Mouse (Mus musculus) natural killer cell, adult 2 months (primary cell): ENCODE measurements around the gene Olfr228.
"Not testable (repeated sequence)": the region's sequence is repeated elsewhere in the genome, so short reads cannot be mapped to it uniquely, and the experiment has no call there.

Experiments used
- DNase-seq, 2 experiments: peaks; one replicate each; pipeline ENCODE4 v3.0.0; 2022; ENCODE audit warnings: low spot score in 2 of 2

Olfr228 gene

GRCm38 (mm10) chr2:86487286-86487685, at the start of gene Olfr228:
Gene Olfr228, minus strand, starts transcription at chr2:86487386.
- DNase-seq, result no peak

GRCm38 (mm10) chr2:86530991-86531390, 43.8 kb upstream of the Olfr228 start:
- DNase-seq, result no peak

GRCm38 (mm10) chr2:86508161-86508560, 21.0 kb upstream of the Olfr228 start, which contains the start of gene Olfr1076:
Gene Olfr1076, plus strand, starts transcription at chr2:86508461.
- no peak for DNase-seq

GRCm38 (mm10) chr2:86464442-86465109, 22.6 kb downstream of the Olfr228 start:
- no peak for DNase-seq

GRCm38 (mm10) chr2:86460434-86460833, 26.8 kb downstream of the Olfr228 start:
- no peak for DNase-seq

GRCm38 (mm10) chr2:86456169-86456568, 31.0 kb downstream of the Olfr228 start, which contains the start of gene Olfr1066:
Gene Olfr1066, minus strand, starts transcription at chr2:86456269.
- DNase-seq, result no peak

- not testable (repeated sequence) for DNase-seq
Observed at GRCm38 (mm10) chr2:86450491-86450890, 36.7 kb downstream of the Olfr228 start, which contains the start of gene Olfr1065. Gene Olfr1065, minus strand, starts transcription at chr2:86450591.

- DNase-seq, result not testable (repeated sequence)
Observed at GRCm38 (mm10) chr2:86442101-86442500, 45.1 kb downstream of the Olfr228 start.
